8 mouse cellular contexts compared by ENCODE assay signal in genomic region chr15:25984734-25985492, GRCm38 (mm10). TPM values are rescaled to one million over a fixed set of nuclear protein-coding genes. Genes with fewer than 3 reads are reported as not detected.
A peak's percentile ranks its signal among the peaks of the same experiment; 100 is the strongest.
DNase-seq lines count a peak whose midpoint lies in the region; ATAC-seq and TF ChIP-seq lines count a peak whose summit lies in the region.

No protein-coding gene starts in this region.

- no peak for DNase-seq in heart, postnatal 25 days (ENCODE audit: low spot score)
- DNase-seq in G1E (ENCODE audit: low spot score) = peak; percentile 2
- DNase-seq in midbrain, embryonic 14.5 days = peak; percentile 47
- DNase-seq in frontal cortex, postnatal 10 days (ENCODE audit: low spot score in 2 of 2) = no peak
- DNase-seq in adrenal gland, postnatal 10 days = no peak

- intact Hi-C loops in heart, postnatal 25 days (cut with DNase I) = loop anchor here (10.0 kb wide), 1 partner anchor 1480 kb away; the partner anchor contains the start of gene Ank

- peaks cover 14% of the 10 kb centered on the region for H3K4me1 ChIP-seq in heart, embryonic 16.5 days (ENCODE audit: control insufficient read depth, insufficient read depth, low read length)
- peaks cover 28% of the 10 kb centered on the region for H3K4me1 ChIP-seq in G1E (ENCODE audit: insufficient read depth, low read depth, low read length)
- H3K4me1 ChIP-seq in embryonic fibroblast, embryonic 13.5 days (ENCODE audit: control insufficient read depth, insufficient read depth, low read length) = 0 out of 2 replicates have a peak, but pooled peaks cover 1% of the 10 kb centered on the region
- H3K4me1 ChIP-seq in intestine, postnatal 0 days (replicated peaks; ENCODE audit: control insufficient read depth, insufficient read depth, low read length) = 0 out of 2 replicates have a peak, but pooled peaks cover 12% of the 10 kb centered on the region
- peaks cover 14% of the 10 kb centered on the region for H3K4me1 ChIP-seq in midbrain, embryonic 14.5 days (ENCODE audit: control insufficient read depth, insufficient read depth, low read length)

- no peak for ATAC-seq in heart, embryonic 16.5 days (replicated peaks; ENCODE audit: extremely low read depth, insufficient read depth, low FRiP score)
- ATAC-seq in G1E (ENCODE audit: extremely low read depth, insufficient number of reproducible peaks, low FRiP score, poor library complexity, severe bottlenecking) = no peak
- ATAC-seq in intestine, postnatal 0 days = no peak; the same call in 1 of the 2 replicates
- no peak for ATAC-seq in midbrain, embryonic 14.5 days (ENCODE audit: low FRiP score, low TSS enrichment)

- no peak for TF ChIP-seq POLR2A in embryonic fibroblast, embryonic 13.5 days (IDR thresholded peaks at IDR 0.05; ENCODE audit: low read depth, low read length)

- H3K36me3 ChIP-seq in heart, embryonic 16.5 days (ENCODE audit: control insufficient read depth, insufficient read depth) = peaks cover 15% of the 10 kb centered on the region
- peaks cover 35% of the 10 kb centered on the region for H3K36me3 ChIP-seq in G1E (replicated peaks)
- H3K36me3 ChIP-seq in intestine, postnatal 0 days (ENCODE audit: control insufficient read depth, insufficient read depth) = peaks cover 11% of the 10 kb centered on the region; the same call in 1 of the 2 replicates
- peaks cover 27% of the 10 kb centered on the region for H3K36me3 ChIP-seq in midbrain, embryonic 14.5 days (ENCODE audit: control insufficient read depth, insufficient read depth, low read length)

- WGBS in heart, embryonic 16.5 days = under 1% methylated on average over 71 of the region's 71 CpGs
- under 1% methylated on average over 71 of the region's 71 CpGs for WGBS in intestine, postnatal 0 days
- under 1% methylated on average over 71 of the region's 71 CpGs for WGBS in midbrain, embryonic 14.5 days

- TF ChIP-seq CTCF in G1E (IDR thresholded peaks at IDR 0.05; ENCODE audit: low read depth, low read length) = no peak
- no peak for TF ChIP-seq CTCF in embryonic fibroblast, embryonic 13.5 days (IDR thresholded peaks at IDR 0.05; ENCODE audit: borderline replicate concordance, insufficient read depth, low read length)
- no peak for TF ChIP-seq CTCF in intestine, postnatal 0 days (IDR thresholded peaks at IDR 0.05; ENCODE audit: low read depth)

- H3K4me2 ChIP-seq in heart, embryonic 16.5 days (ENCODE audit: low read depth, low read length) = peak overlapping the region; percentile 70
- H3K4me2 ChIP-seq in intestine, postnatal 0 days (replicated peaks; ENCODE audit: low read depth) = peak overlapping the region; percentile 88
- H3K4me2 ChIP-seq in midbrain, embryonic 14.5 days (ENCODE audit: low read length) = peak overlapping the region; percentile 98

- H3K4me3 ChIP-seq in heart, embryonic 16.5 days (ENCODE audit: low read length) = peak overlapping the region; percentile 90
- H3K4me3 ChIP-seq in G1E (ENCODE audit: low read depth, low read length) = peak overlapping the region; percentile 99
- H3K4me3 ChIP-seq in embryonic fibroblast, embryonic 13.5 days (ENCODE audit: insufficient read depth, low read length) = peak overlapping the region; percentile 86
- peak overlapping the region; percentile 98 for H3K4me3 ChIP-seq in intestine, postnatal 0 days (ENCODE audit: low read depth, low read length)
- H3K4me3 ChIP-seq in midbrain, embryonic 14.5 days (replicated peaks; ENCODE audit: low read depth, low read length) = peak overlapping the region; percentile 93

- H3K9ac ChIP-seq in heart, embryonic 16.5 days (ENCODE audit: low read length) = peak overlapping the region; percentile 94
- peak overlapping the region; percentile 96 for H3K9ac ChIP-seq in intestine, postnatal 0 days (ENCODE audit: low read depth, low read length)
- H3K9ac ChIP-seq in midbrain, embryonic 14.5 days (replicated peaks; ENCODE audit: low read length) = peak overlapping the region; percentile 86

- H3K9me3 ChIP-seq in heart, embryonic 16.5 days (replicated peaks; ENCODE audit: control insufficient read depth, low read length) = no peaks in the 10 kb centered on the region
- H3K9me3 ChIP-seq in G1E (replicated peaks) = no peaks in the 10 kb centered on the region
- no peaks in the 10 kb centered on the region for H3K9me3 ChIP-seq in intestine, postnatal 0 days (ENCODE audit: control insufficient read depth)
- H3K9me3 ChIP-seq in midbrain, embryonic 14.5 days (ENCODE audit: control insufficient read depth, low read length) = no peaks in the 10 kb centered on the region

- peak overlapping the region; percentile 93 for H3K27ac ChIP-seq in heart, embryonic 16.5 days (ENCODE audit: low read length)
- H3K27ac ChIP-seq in embryonic fibroblast, embryonic 13.5 days (ENCODE audit: insufficient read depth, low read length) = peak overlapping the region; percentile 63
- peak overlapping the region; percentile 97 for H3K27ac ChIP-seq in intestine, postnatal 0 days (ENCODE audit: low read depth, low read length)
- peak overlapping the region; percentile 89 for H3K27ac ChIP-seq in midbrain, embryonic 14.5 days (replicated peaks; ENCODE audit: low read depth, low read length)

- H3K27me3 ChIP-seq in heart, embryonic 16.5 days (ENCODE audit: control insufficient read depth, insufficient read depth, low read length) = no peaks in the 10 kb centered on the region
- no peaks in the 10 kb centered on the region for H3K27me3 ChIP-seq in G1E (ENCODE audit: insufficient read depth, low read length)
- H3K27me3 ChIP-seq in intestine, postnatal 0 days (replicated peaks; ENCODE audit: control insufficient read depth, insufficient read depth, low read length) = no peaks in the 10 kb centered on the region
- H3K27me3 ChIP-seq in midbrain, embryonic 14.5 days (ENCODE audit: control insufficient read depth, insufficient read depth, low read length) = no peaks in the 10 kb centered on the region

RNA-seq across cellular contexts. Expression of gene Zfp622, which starts 0.7 kb away (rescaled TPM):
- 16.8 and 18.1 TPM in 2 replicates for polyA plus RNA-seq in heart, embryonic 16.5 days (2015; fragmentation: Nextera tagmentation; extraction: Ambion mirVana)
- 10 to 100 TPM; 21.1 to 22.2 TPM for total RNA-seq in heart, postnatal 25 days (2021)
- total RNA-seq in G1E (2014; fragmentation: Nextera tagmentation) = 27.2 and 38.3 TPM in 2 replicates
- total RNA-seq in G1E (2017) = 64.0 and 86.0 TPM in 2 replicates
- 49.1 and 64.2 TPM in 2 replicates for polyA plus RNA-seq in G1E (2012)
- polyA plus RNA-seq in embryonic fibroblast, embryonic 13.5 days (2011; ENCODE audit: insufficient read length, low read depth, missing spikeins) = 50.4 and 54.3 TPM in 2 replicates
- 23.3 and 24.4 TPM in 2 replicates for polyA plus RNA-seq in intestine, postnatal 0 days (2015; fragmentation: Nextera tagmentation; extraction: Ambion mirVana)
- 30.2 and 37.0 TPM in 2 replicates for polyA plus RNA-seq in midbrain, embryonic 14.5 days (2014; fragmentation: Nextera tagmentation; extraction: Ambion mirVana)
- 10 to 100 TPM; 33.0 to 34.1 TPM for total RNA-seq in adrenal gland, postnatal 10 days (2021)

Comparison
In these comparisons a context has a peak if more than half of its experiments do, and no peak if none do; other contexts are left out.
1. DNase-seq: peak in G1E (single experiment) and midbrain, embryonic 14.5 days (single experiment); none in heart, postnatal 25 days (single experiment), frontal cortex, postnatal 10 days (0 of 2) and adrenal gland, postnatal 10 days (single experiment).
2. Peak in every context shown above with its lines, with median percentiles within 50 percentile points of each other: H3K27ac ChIP-seq, H3K4me2 ChIP-seq, H3K4me3 ChIP-seq and H3K9ac ChIP-seq.